Mouse (Mus musculus): Measurements from ENCODE around the gene Pex16. TPM values are rescaled to one million over a fixed set of nuclear protein-coding genes. Genes with fewer than 3 reads are reported as not detected.
A peak's percentile ranks its signal among the peaks of the same experiment; 100 is the strongest.
"Not testable (repeated sequence)": the region's sequence is repeated elsewhere in the genome, so short reads cannot be mapped to it uniquely, and the experiment has no call there.

Gene Pex16
- polyA plus RNA-seq, 1 experiment from 2014 or later, result 23.8 TPM

- no peak for DNase-seq (ENCODE audit: extremely low spot score, low spot score)
- H3K4me1 ChIP-seq, result peaks cover 68% of the 10 kb centered on the region
These were observed 21.1 kb downstream of the Pex16 start for GRCm38 (mm10) chr2:92395535-92395934.

GRCm38 (mm10) chr2:92397436-92397835 is 23.0 kb downstream of the Pex16 start:
- WGBS, result 94% methylated on average over 1 of the region's 1 CpGs
- Histone ChIP-seq H3K9me3 (no peaks in the 10 kb centered on the region), H3K36me3 (replicated peaks) (no peaks in the 10 kb centered on the region), H3K27ac (peak overlapping the region; percentile 27; the same call in 1 of the 2 replicates), H3K4me1 (peaks cover 62% of the 10 kb centered on the region), H3K4me3 (no peak overlapping the region), H3K27me3 (ENCODE audit: poor library complexity, severe bottlenecking) (peaks cover 33% of the 10 kb centered on the region)
- no peak for DNase-seq (ENCODE audit: extremely low spot score, low spot score)

More at GRCm38 (mm10) chr2:92395535-92395934, 21.1 kb downstream of the Pex16 start:
- Histone ChIP-seq H3K27me3 (ENCODE audit: poor library complexity, severe bottlenecking) (peaks cover 25% of the 10 kb centered on the region), H3K9me3 (no peaks in the 10 kb centered on the region), H3K27ac (no peak overlapping the region), H3K4me3 (no peak overlapping the region), H3K36me3 (replicated peaks) (peaks cover under 1% of the 10 kb centered on the region; the same call in 1 of the 2 replicates)
- WGBS, result 90% methylated on average over 3 of the region's 3 CpGs

GRCm38 (mm10) chr2:92399877-92400276 is 25.4 kb downstream of the Pex16 start:
- peaks cover 51% of the 10 kb centered on the region for H3K4me1 ChIP-seq
- 80% methylated on average over 4 of the region's 4 CpGs for WGBS
- H3K27me3 ChIP-seq (ENCODE audit: poor library complexity, severe bottlenecking), result peaks cover 21% of the 10 kb centered on the region
- not testable (repeated sequence) for DNase-seq (ENCODE audit: extremely low spot score, low spot score); H3K27ac ChIP-seq; H3K9me3 ChIP-seq
- H3K4me3 ChIP-seq, result peak overlapping the region; percentile 78
- H3K36me3 ChIP-seq (replicated peaks), result peaks cover 19% of the 10 kb centered on the region

GRCm38 (mm10) chr2:92400682-92401081 is 26.2 kb downstream of the Pex16 start:
- 2% methylated on average over 21 of the region's 22 CpGs for WGBS
- peak overlapping the region; percentile 78 for H3K4me3 ChIP-seq
- peaks cover 54% of the 10 kb centered on the region for H3K4me1 ChIP-seq
- peak overlapping the region; percentile 88 for H3K27ac ChIP-seq
- H3K36me3 ChIP-seq (replicated peaks), result peaks cover 27% of the 10 kb centered on the region
- no peaks in the 10 kb centered on the region for H3K9me3 ChIP-seq
- DNase-seq (ENCODE audit: extremely low spot score, low spot score), result no peak
- peaks cover 21% of the 10 kb centered on the region for H3K27me3 ChIP-seq (ENCODE audit: poor library complexity, severe bottlenecking)

GRCm38 (mm10) chr2:92401091-92401561 is 26.6 kb downstream of the Pex16 start, which contains the start of gene Mapk8ip1:
Gene Mapk8ip1, minus strand, starts transcription at chr2:92401263.
- peaks cover 31% of the 10 kb centered on the region for H3K36me3 ChIP-seq (replicated peaks)
- 5% methylated on average over 52 of the region's 59 CpGs for WGBS
- peak within 1 kb of the TSS; percentile 88 for H3K27ac ChIP-seq
- no peaks in the 10 kb centered on the region for H3K9me3 ChIP-seq
- H3K4me3 ChIP-seq, result peak within 1 kb of the TSS; percentile 78
- peaks cover 21% of the 10 kb centered on the region for H3K27me3 ChIP-seq (ENCODE audit: poor library complexity, severe bottlenecking)
- peaks cover 56% of the 10 kb centered on the region for H3K4me1 ChIP-seq
- DNase-seq (ENCODE audit: extremely low spot score, low spot score), result peak; percentile 48

GRCm38 (mm10) chr2:92402591-92403326 is 28.3 kb downstream of the Pex16 start:
- Histone ChIP-seq H3K36me3 (replicated peaks) (peaks cover 48% of the 10 kb centered on the region), H3K9me3 (no peaks in the 10 kb centered on the region), H3K4me1 (peaks cover 46% of the 10 kb centered on the region), H3K27ac (no peak overlapping the region), H3K27me3 (ENCODE audit: poor library complexity, severe bottlenecking) (peaks cover 21% of the 10 kb centered on the region), H3K4me3 (no peak overlapping the region)
- 81% methylated on average over 4 of the region's 4 CpGs for WGBS
- DNase-seq (ENCODE audit: extremely low spot score, low spot score), result no peak

GRCm38 (mm10) chr2:92403776-92404319 is 29.4 kb downstream of the Pex16 start:
- Histone ChIP-seq H3K4me3 (no peak overlapping the region), H3K27me3 (ENCODE audit: poor library complexity, severe bottlenecking) (peaks cover 21% of the 10 kb centered on the region), H3K9me3 (no peaks in the 10 kb centered on the region), H3K36me3 (replicated peaks) (peaks cover 59% of the 10 kb centered on the region), H3K27ac (no peak overlapping the region), H3K4me1 (peaks cover 37% of the 10 kb centered on the region)
- no peak for DNase-seq (ENCODE audit: extremely low spot score, low spot score)
- 90% methylated on average over 5 of the region's 5 CpGs for WGBS

- no peak overlapping the region for H3K4me3 ChIP-seq
- H3K27me3 ChIP-seq (ENCODE audit: poor library complexity, severe bottlenecking), result peaks cover 17% of the 10 kb centered on the region
- H3K9me3 ChIP-seq, result no peaks in the 10 kb centered on the region
- WGBS, result 84% methylated on average over 6 of the region's 6 CpGs
- H3K27ac ChIP-seq, result no peak overlapping the region
- H3K4me1 ChIP-seq, result peaks cover 28% of the 10 kb centered on the region
- H3K36me3 ChIP-seq (replicated peaks), result peaks cover 68% of the 10 kb centered on the region
- no peak for DNase-seq (ENCODE audit: extremely low spot score, low spot score)
These were observed 30.3 kb downstream of the Pex16 start for GRCm38 (mm10) chr2:92404737-92405136.

GRCm38 (mm10) chr2:92405687-92406086 is 31.2 kb downstream of the Pex16 start:
- Histone ChIP-seq H3K4me3 (no peak overlapping the region), H3K27ac (no peak overlapping the region), H3K36me3 (replicated peaks) (peaks cover 77% of the 10 kb centered on the region), H3K4me1 (peaks cover 19% of the 10 kb centered on the region), H3K27me3 (ENCODE audit: poor library complexity, severe bottlenecking) (peaks cover 8% of the 10 kb centered on the region; the same call in 1 of the 2 replicates), H3K9me3 (no peaks in the 10 kb centered on the region)
- DNase-seq (ENCODE audit: extremely low spot score, low spot score), result no peak
- WGBS, result 97% methylated on average over 7 of the region's 7 CpGs

- H3K4me3 ChIP-seq, result no peak overlapping the region
- no peaks in the 10 kb centered on the region for H3K9me3 ChIP-seq
- H3K36me3 ChIP-seq (replicated peaks), result peaks cover 100% of the 10 kb centered on the region
- H3K27ac ChIP-seq, result no peak overlapping the region
- H3K27me3 ChIP-seq (ENCODE audit: poor library complexity, severe bottlenecking), result no peaks in the 10 kb centered on the region
- H3K4me1 ChIP-seq, result peaks cover 5% of the 10 kb centered on the region; the same call in 1 of the 2 replicates
- WGBS, result 92% methylated on average over 18 of the region's 18 CpGs
- DNase-seq (ENCODE audit: extremely low spot score, low spot score), result no peak
These were observed 34.0 kb downstream of the Pex16 start for GRCm38 (mm10) chr2:92408309-92409045.

- Histone ChIP-seq H3K4me1 (no peaks in the 10 kb centered on the region), H3K9me3 (no peaks in the 10 kb centered on the region), H3K27me3 (ENCODE audit: poor library complexity, severe bottlenecking) (no peaks in the 10 kb centered on the region), H3K36me3 (replicated peaks) (peaks cover 100% of the 10 kb centered on the region), H3K4me3 (no peak overlapping the region), H3K27ac (no peak overlapping the region)
- 92% methylated on average over 10 of the region's 10 CpGs for WGBS
- DNase-seq (ENCODE audit: extremely low spot score, low spot score), result no peak
These were observed 37.2 kb downstream of the Pex16 start for GRCm38 (mm10) chr2:92411705-92412104.

GRCm38 (mm10) chr2:92421723-92422387 is 47.4 kb downstream of the Pex16 start:
- no peaks in the 10 kb centered on the region for H3K9me3 ChIP-seq
- peaks cover 92% of the 10 kb centered on the region for H3K36me3 ChIP-seq (replicated peaks)
- peaks cover 35% of the 10 kb centered on the region for H3K4me1 ChIP-seq
- no peaks in the 10 kb centered on the region for H3K27me3 ChIP-seq (ENCODE audit: poor library complexity, severe bottlenecking)
- no peak overlapping the region for H3K27ac ChIP-seq
- no peak for DNase-seq (ENCODE audit: extremely low spot score, low spot score)
- no peak overlapping the region for H3K4me3 ChIP-seq
- WGBS, result 92% methylated on average over 7 of the region's 7 CpGs

Measured in forebrain, embryonic 10.5 days (tissue).